Mouse (Mus musculus): ENCODE measurements around the gene Agr2.
A peak's percentile ranks its signal among the peaks of the same experiment; 100 is the strongest.

Agr2 gene

GRCm38 (mm10) chr12:35992711-35993110, at the start of gene Agr2:
Gene Agr2 (plus strand): TSS chr12:35992907.
- no peak for DNase-seq (ENCODE audit: low spot score)

- no peak for DNase-seq (ENCODE audit: low spot score)
These were observed 41.0 kb upstream of the Agr2 start for GRCm38 (mm10) chr12:35951757-35952156.

GRCm38 (mm10) chr12:35957235-35957634, 35.5 kb upstream of the Agr2 start:
- DNase-seq (ENCODE audit: low spot score): peak; percentile 37

GRCm38 (mm10) chr12:35966098-35966767, 26.5 kb upstream of the Agr2 start:
- DNase-seq (ENCODE audit: low spot score): no peak

GRCm38 (mm10) chr12:35966768-35967141, 26.0 kb upstream of the Agr2 start:
- DNase-seq (ENCODE audit: low spot score): no peak

GRCm38 (mm10) chr12:35975898-35976297, 16.8 kb upstream of the Agr2 start:
- DNase-seq (ENCODE audit: low spot score): no peak

GRCm38 (mm10) chr12:35977633-35978246, 15.0 kb upstream of the Agr2 start:
- DNase-seq (ENCODE audit: low spot score): no peak

- DNase-seq (ENCODE audit: low spot score): no peak
These were observed 13.1 kb upstream of the Agr2 start for GRCm38 (mm10) chr12:35979625-35980024.

GRCm38 (mm10) chr12:35981732-35982360, 10.9 kb upstream of the Agr2 start:
- peak; percentile 78 for DNase-seq (ENCODE audit: low spot score)

- DNase-seq (ENCODE audit: low spot score): no peak
These were observed 9.2 kb upstream of the Agr2 start for GRCm38 (mm10) chr12:35983472-35983871.

GRCm38 (mm10) chr12:35984743-35985142, 8.0 kb upstream of the Agr2 start:
- DNase-seq (ENCODE audit: low spot score): no peak

- no peak for DNase-seq (ENCODE audit: low spot score)
These were observed 876 bp downstream of the Agr2 start for GRCm38 (mm10) chr12:35993583-35993982.

- DNase-seq (ENCODE audit: low spot score): peak; percentile 40
These were observed 1.4 kb downstream of the Agr2 start for GRCm38 (mm10) chr12:35994098-35994497.

- peak; percentile 88 for DNase-seq (ENCODE audit: low spot score)
These were observed 3.1 kb downstream of the Agr2 start for GRCm38 (mm10) chr12:35995799-35996198.

GRCm38 (mm10) chr12:36004714-36005113, 12.0 kb downstream of the Agr2 start:
- DNase-seq (ENCODE audit: low spot score): no peak

- no peak for DNase-seq (ENCODE audit: low spot score)
These were observed 14.9 kb downstream of the Agr2 start for GRCm38 (mm10) chr12:36007581-36007980.

- no peak for DNase-seq (ENCODE audit: low spot score)
These were observed 15.8 kb downstream of the Agr2 start for GRCm38 (mm10) chr12:36008364-36009047.

GRCm38 (mm10) chr12:36013216-36013910, 20.7 kb downstream of the Agr2 start:
- no peak for DNase-seq (ENCODE audit: low spot score)

- no peak for DNase-seq (ENCODE audit: low spot score)
These were observed 25.1 kb downstream of the Agr2 start for GRCm38 (mm10) chr12:36017791-36018190.

- no peak for DNase-seq (ENCODE audit: low spot score)
These were observed 26.9 kb downstream of the Agr2 start for GRCm38 (mm10) chr12:36019572-36019971.

- DNase-seq (ENCODE audit: low spot score): no peak
These were observed 27.4 kb downstream of the Agr2 start for GRCm38 (mm10) chr12:36020081-36020480.

- DNase-seq (ENCODE audit: low spot score): no peak
These were observed 28.0 kb downstream of the Agr2 start for GRCm38 (mm10) chr12:36020710-36021109.
